Mouse (Mus musculus): ENCODE measurements around the gene Akr1b10.

GRCm38 (mm10) chr6:34342476-34342875 is 41.5 kb upstream of the Akr1b10 start:
- no peak for TF ChIP-seq CTCF (IDR thresholded peaks at IDR 0.05; ENCODE audit: low read depth, low read length)
- no peak for TF ChIP-seq GATA1 (IDR thresholded peaks at IDR 0.05; ENCODE audit: borderline replicate concordance, low read length)
